Mouse (Mus musculus): ENCODE measurements at regions not wholly inside any gene's neighbourhood (a gene's known extent, or its start where the extent isn't known, plus 50 kb on each side); places are given as distances from the start of the nearest gene placed in this dataset.

- TF ChIP-seq HCFC1 (IDR thresholded peaks at IDR 0.05; ENCODE audit: borderline replicate concordance, insufficient read depth, low read length): no peak
- TF ChIP-seq CHD2 (IDR thresholded peaks at IDR 0.05; ENCODE audit: low read depth, low read length): no peak
- TF ChIP-seq MAFK (IDR thresholded peaks at IDR 0.05; ENCODE audit: insufficient read depth, low read depth, low read length): no peak
- no peak for TF ChIP-seq ZC3H11A (IDR thresholded peaks at IDR 0.05; ENCODE audit: borderline replicate concordance, low read depth, low read length)
- TF ChIP-seq ZNF384 (IDR thresholded peaks at IDR 0.05; ENCODE audit: low read depth, low read length): no peak
Observed at GRCm38 (mm10) chr13:119268301-119268675, 160.1 kb upstream of the Paip1 start.

Data from ES-E14 (cell line).